Mouse (Mus musculus): ENCODE measurements at regions not wholly inside any gene's neighbourhood (a gene's known extent, or its start where the extent isn't known, plus 50 kb on each side); places are given as distances from the start of the nearest gene placed in this dataset.

- Histone ChIP-seq H3K36me3 (ENCODE audit: control insufficient read depth, insufficient read depth, low read length) (no peaks in the 10 kb centered on the region), H3K4me1 (ENCODE audit: control insufficient read depth, insufficient read depth, low read length) (no peaks in the 10 kb centered on the region), H3K4me3 (ENCODE audit: low read depth, low read length) (no peak overlapping the region), H3K4me2 (ENCODE audit: low read depth) (no peak overlapping the region), H3K9ac (ENCODE audit: low read length) (no peak overlapping the region), H3K27me3 (ENCODE audit: control insufficient read depth, insufficient read depth, low read length) (no peaks in the 10 kb centered on the region), H3K9me3 (ENCODE audit: control insufficient read depth, low read length) (no peaks in the 10 kb centered on the region), H3K27ac (ENCODE audit: low read depth, low read length) (no peak overlapping the region)
- ATAC-seq (ENCODE audit: insufficient read depth, low FRiP score, low TSS enrichment): no peak
- DNase-seq (ENCODE audit: low spot score): no peak
- 90% methylated on average over 9 of the region's 9 CpGs for WGBS
Observed at GRCm38 (mm10) chr9:50120820-50121599, 223.8 kb downstream of the Rpl10-ps3 start.

GRCm38 (mm10) chr9:50119412-50119811 lies 225.4 kb downstream of the Rpl10-ps3 start:
- 89% methylated on average over 5 of the region's 5 CpGs for WGBS
- DNase-seq (ENCODE audit: low spot score) (no peak), ATAC-seq (ENCODE audit: insufficient read depth, low FRiP score, low TSS enrichment) (no peak)
- H3K27me3 ChIP-seq (ENCODE audit: control insufficient read depth, insufficient read depth, low read length): no peaks in the 10 kb centered on the region
- H3K4me2 ChIP-seq (ENCODE audit: low read depth): no peak overlapping the region
- H3K4me3 ChIP-seq (ENCODE audit: low read depth, low read length): no peak overlapping the region
- no peak overlapping the region for H3K9ac ChIP-seq (ENCODE audit: low read length)
- no peaks in the 10 kb centered on the region for H3K4me1 ChIP-seq (ENCODE audit: control insufficient read depth, insufficient read depth, low read length)
- no peak overlapping the region for H3K27ac ChIP-seq (ENCODE audit: low read depth, low read length)
- H3K36me3 ChIP-seq (ENCODE audit: control insufficient read depth, insufficient read depth, low read length): no peaks in the 10 kb centered on the region
- H3K9me3 ChIP-seq (ENCODE audit: control insufficient read depth, low read length): no peaks in the 10 kb centered on the region

GRCm38 (mm10) chr9:50118578-50118977 lies 226.2 kb downstream of the Rpl10-ps3 start:
- Histone ChIP-seq H3K36me3 (ENCODE audit: control insufficient read depth, insufficient read depth, low read length) (no peaks in the 10 kb centered on the region), H3K9ac (ENCODE audit: low read length) (no peak overlapping the region), H3K27me3 (ENCODE audit: control insufficient read depth, insufficient read depth, low read length) (no peaks in the 10 kb centered on the region), H3K4me3 (ENCODE audit: low read depth, low read length) (no peak overlapping the region), H3K4me2 (ENCODE audit: low read depth) (no peak overlapping the region), H3K27ac (ENCODE audit: low read depth, low read length) (no peak overlapping the region), H3K4me1 (ENCODE audit: control insufficient read depth, insufficient read depth, low read length) (no peaks in the 10 kb centered on the region), H3K9me3 (ENCODE audit: control insufficient read depth, low read length) (no peaks in the 10 kb centered on the region)
- ATAC-seq (ENCODE audit: insufficient read depth, low FRiP score, low TSS enrichment): no peak
- no peak for DNase-seq (ENCODE audit: low spot score)
- 81% methylated on average over 6 of the region's 6 CpGs for WGBS

GRCm38 (mm10) chr9:50106551-50106950 lies 238.2 kb downstream of the Rpl10-ps3 start:
- DNase-seq (ENCODE audit: low spot score): peak; percentile 20
- no peak overlapping the region for H3K27ac ChIP-seq (ENCODE audit: low read depth, low read length)
- 37% methylated on average over 4 of the region's 4 CpGs for WGBS

GRCm38 (mm10) chr9:50102766-50103165 lies 242.0 kb downstream of the Rpl10-ps3 start:
- no peak overlapping the region for H3K4me2 ChIP-seq (ENCODE audit: low read depth)
- ATAC-seq (ENCODE audit: insufficient read depth, low FRiP score, low TSS enrichment): no peak
- no peak overlapping the region for H3K4me3 ChIP-seq (ENCODE audit: low read depth, low read length)
- H3K27me3 ChIP-seq (ENCODE audit: control insufficient read depth, insufficient read depth, low read length): no peaks in the 10 kb centered on the region
- H3K36me3 ChIP-seq (ENCODE audit: control insufficient read depth, insufficient read depth, low read length): no peaks in the 10 kb centered on the region
- 28% methylated on average over 1 of the region's 1 CpGs for WGBS
- DNase-seq (ENCODE audit: low spot score): no peak
- H3K27ac ChIP-seq (ENCODE audit: low read depth, low read length): no peak overlapping the region
- H3K9me3 ChIP-seq (ENCODE audit: control insufficient read depth, low read length): no peaks in the 10 kb centered on the region
- no peak overlapping the region for H3K9ac ChIP-seq (ENCODE audit: low read length)
- H3K4me1 ChIP-seq (ENCODE audit: control insufficient read depth, insufficient read depth, low read length): 0 out of 2 replicates have a peak, but pooled peaks cover 4% of the 10 kb centered on the region

More at GRCm38 (mm10) chr9:50106551-50106950, 238.2 kb downstream of the Rpl10-ps3 start:
- H3K9me3 ChIP-seq (ENCODE audit: control insufficient read depth, low read length): no peaks in the 10 kb centered on the region
- no peak overlapping the region for H3K4me2 ChIP-seq (ENCODE audit: low read depth)
- no peak overlapping the region for H3K9ac ChIP-seq (ENCODE audit: low read length)
- no peaks in the 10 kb centered on the region for H3K36me3 ChIP-seq (ENCODE audit: control insufficient read depth, insufficient read depth, low read length)
- no peak overlapping the region for H3K4me3 ChIP-seq (ENCODE audit: low read depth, low read length)
- no peaks in the 10 kb centered on the region for H3K27me3 ChIP-seq (ENCODE audit: control insufficient read depth, insufficient read depth, low read length)
- ATAC-seq (ENCODE audit: insufficient read depth, low FRiP score, low TSS enrichment): no peak
- 0 out of 2 replicates have a peak, but pooled peaks cover 4% of the 10 kb centered on the region for H3K4me1 ChIP-seq (ENCODE audit: control insufficient read depth, insufficient read depth, low read length)

GRCm38 (mm10) chr9:50101061-50101460 lies 243.7 kb downstream of the Rpl10-ps3 start:
- H3K36me3 ChIP-seq (ENCODE audit: control insufficient read depth, insufficient read depth, low read length): no peaks in the 10 kb centered on the region
- no peak overlapping the region for H3K27ac ChIP-seq (ENCODE audit: low read depth, low read length)
- H3K4me3 ChIP-seq (ENCODE audit: low read depth, low read length): no peak overlapping the region
- no peak overlapping the region for H3K9ac ChIP-seq (ENCODE audit: low read length)
- H3K9me3 ChIP-seq (ENCODE audit: control insufficient read depth, low read length): no peaks in the 10 kb centered on the region
- H3K27me3 ChIP-seq (ENCODE audit: control insufficient read depth, insufficient read depth, low read length): no peaks in the 10 kb centered on the region
- 100% methylated on average over 1 of the region's 1 CpGs for WGBS
- DNase-seq (ENCODE audit: low spot score): no peak
- no peak for ATAC-seq (ENCODE audit: insufficient read depth, low FRiP score, low TSS enrichment)
- no peaks in the 10 kb centered on the region for H3K4me1 ChIP-seq (ENCODE audit: control insufficient read depth, insufficient read depth, low read length)
- no peak overlapping the region for H3K4me2 ChIP-seq (ENCODE audit: low read depth)

- no peaks in the 10 kb centered on the region for H3K27me3 ChIP-seq (ENCODE audit: control insufficient read depth, insufficient read depth, low read length)
- DNase-seq (ENCODE audit: low spot score) (no peak), ATAC-seq (ENCODE audit: insufficient read depth, low FRiP score, low TSS enrichment) (no peak)
- H3K4me2 ChIP-seq (ENCODE audit: low read depth): no peak overlapping the region
- H3K9me3 ChIP-seq (ENCODE audit: control insufficient read depth, low read length): no peaks in the 10 kb centered on the region
- H3K9ac ChIP-seq (ENCODE audit: low read length): no peak overlapping the region
- no peak overlapping the region for H3K27ac ChIP-seq (ENCODE audit: low read depth, low read length)
- no peaks in the 10 kb centered on the region for H3K36me3 ChIP-seq (ENCODE audit: control insufficient read depth, insufficient read depth, low read length)
- no peaks in the 10 kb centered on the region for H3K4me1 ChIP-seq (ENCODE audit: control insufficient read depth, insufficient read depth, low read length)
- no peak overlapping the region for H3K4me3 ChIP-seq (ENCODE audit: low read depth, low read length)
- 79% methylated on average over 8 of the region's 8 CpGs for WGBS
Observed at GRCm38 (mm10) chr9:50090968-50091367, 253.8 kb downstream of the Rpl10-ps3 start.

GRCm38 (mm10) chr9:50089916-50090315 lies 254.9 kb downstream of the Rpl10-ps3 start:
- Histone ChIP-seq H3K27ac (ENCODE audit: low read depth, low read length) (no peak overlapping the region), H3K4me3 (ENCODE audit: low read depth, low read length) (no peak overlapping the region), H3K36me3 (ENCODE audit: control insufficient read depth, insufficient read depth, low read length) (no peaks in the 10 kb centered on the region), H3K9me3 (ENCODE audit: control insufficient read depth, low read length) (no peaks in the 10 kb centered on the region), H3K9ac (ENCODE audit: low read length) (no peak overlapping the region), H3K4me1 (ENCODE audit: control insufficient read depth, insufficient read depth, low read length) (no peaks in the 10 kb centered on the region), H3K4me2 (ENCODE audit: low read depth) (no peak overlapping the region), H3K27me3 (ENCODE audit: control insufficient read depth, insufficient read depth, low read length) (no peaks in the 10 kb centered on the region)
- DNase-seq (ENCODE audit: low spot score): no peak
- no peak for ATAC-seq (ENCODE audit: insufficient read depth, low FRiP score, low TSS enrichment)
- 82% methylated on average over 3 of the region's 3 CpGs for WGBS

GRCm38 (mm10) chr9:50080205-50080604 lies 264.6 kb downstream of the Rpl10-ps3 start:
- Histone ChIP-seq H3K9ac (ENCODE audit: low read length) (no peak overlapping the region), H3K27ac (ENCODE audit: low read depth, low read length) (no peak overlapping the region), H3K4me2 (ENCODE audit: low read depth) (no peak overlapping the region), H3K4me3 (ENCODE audit: low read depth, low read length) (no peak overlapping the region), H3K9me3 (ENCODE audit: control insufficient read depth, low read length) (no peaks in the 10 kb centered on the region), H3K4me1 (ENCODE audit: control insufficient read depth, insufficient read depth, low read length) (no peaks in the 10 kb centered on the region), H3K27me3 (ENCODE audit: control insufficient read depth, insufficient read depth, low read length) (no peaks in the 10 kb centered on the region), H3K36me3 (ENCODE audit: control insufficient read depth, insufficient read depth, low read length) (no peaks in the 10 kb centered on the region)
- DNase-seq (ENCODE audit: low spot score): no peak
- WGBS: 67% methylated on average over 3 of the region's 3 CpGs
- no peak for ATAC-seq (ENCODE audit: insufficient read depth, low FRiP score, low TSS enrichment)

Data from neural tube, embryonic 11.5 days (tissue).